Mouse (Mus musculus): ENCODE measurements around the gene Slc25a34.

Slc25a34 gene

GRCm38 (mm10) chr4:141623666-141624065 lies at the start of gene Slc25a34:
Slc25a34 (minus strand) TSS chr4:141623821.
- no peak for DNase-seq (ENCODE audit: low spot score in 2 of 2)

DNA sequence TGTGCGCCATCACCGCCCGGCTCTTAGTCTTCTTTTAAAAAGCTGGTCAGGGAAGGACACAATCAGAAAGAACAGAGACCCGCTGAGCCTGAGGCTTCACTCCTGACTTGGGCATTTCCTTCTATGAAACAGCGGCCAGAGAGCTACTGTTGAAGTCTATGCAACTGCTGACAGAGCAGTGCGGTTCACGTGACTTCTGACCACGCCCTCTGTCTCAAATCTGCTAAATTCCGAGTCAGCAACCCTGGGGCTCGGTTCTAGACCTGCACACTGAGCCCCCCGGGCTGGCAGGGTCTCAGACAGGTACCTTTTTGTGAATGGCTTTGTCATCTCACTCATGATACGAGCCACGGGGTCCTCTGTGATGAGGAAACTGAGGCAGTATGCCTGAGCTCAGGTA lies 48.7 kb upstream of the Slc25a34 start:
- DNase-seq (ENCODE audit: low spot score in 2 of 2): no peak

- DNase-seq (ENCODE audit: low spot score in 2 of 2): no peak
These were observed 47.8 kb upstream of the Slc25a34 start for GRCm38 (mm10) chr4:141671389-141671788.

DNA sequence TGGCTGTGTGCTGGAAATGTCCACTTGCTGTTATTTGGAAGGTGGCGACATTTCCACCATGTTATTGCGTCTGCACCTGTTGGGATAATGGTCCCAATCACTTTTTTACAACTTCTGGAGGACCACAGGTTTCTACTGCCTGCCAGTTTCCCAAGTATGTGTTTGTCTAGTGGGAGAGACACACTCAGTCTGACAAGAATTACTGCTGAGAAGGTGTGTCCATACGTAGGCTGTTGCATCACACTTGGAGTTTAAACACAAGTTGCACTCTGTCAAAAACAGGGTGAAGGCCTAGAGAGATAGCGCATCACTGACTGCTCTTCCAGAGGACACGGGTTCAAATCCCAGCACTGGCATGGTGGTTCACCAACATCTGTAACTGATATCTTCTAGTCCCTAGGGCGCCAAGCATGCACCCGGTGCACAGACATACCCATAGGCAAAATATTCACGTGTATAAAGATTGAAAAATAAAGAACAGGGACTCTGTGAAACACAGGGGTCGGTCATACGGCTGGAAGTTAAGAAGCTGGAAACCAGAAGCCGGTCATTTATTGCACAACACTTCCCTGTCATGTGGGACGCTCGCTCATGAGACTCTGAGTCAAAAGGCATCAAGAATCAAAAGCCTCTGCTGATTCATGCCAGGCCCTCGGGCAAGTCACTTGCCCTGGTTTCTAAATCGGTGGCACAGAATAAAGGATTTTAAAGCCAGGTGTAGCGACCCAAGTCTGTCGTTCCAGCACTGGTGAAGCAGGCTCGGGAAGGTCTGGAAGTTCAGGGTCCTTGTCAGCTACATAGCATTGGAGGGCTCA lies 46.5 kb upstream of the Slc25a34 start:
- DNase-seq (ENCODE audit: low spot score in 2 of 2): no peak

- no peak for DNase-seq (ENCODE audit: low spot score in 2 of 2)
These were observed 41.2 kb upstream of the Slc25a34 start, which contains the start of gene Plekhm2 for GRCm38 (mm10) chr4:141664799-141665198. Plekhm2 (minus strand) TSS chr4:141664899.

- DNase-seq (ENCODE audit: low spot score in 2 of 2): peak; percentile 74 to 88
These were observed 40.6 kb upstream of the Slc25a34 start for GRCm38 (mm10) chr4:141664011-141664745.

- DNase-seq (ENCODE audit: low spot score in 2 of 2): peak in 1 of 2 experiments; percentile 77
These were observed 39.7 kb upstream of the Slc25a34 start for GRCm38 (mm10) chr4:141663122-141663931.

- no peak for DNase-seq (ENCODE audit: low spot score in 2 of 2)
These were observed 37.3 kb upstream of the Slc25a34 start for GRCm38 (mm10) chr4:141660884-141661283.

- DNase-seq (ENCODE audit: low spot score in 2 of 2): no peak
These were observed 36.1 kb upstream of the Slc25a34 start for GRCm38 (mm10) chr4:141659739-141660138.

- no peak for DNase-seq (ENCODE audit: low spot score in 2 of 2)
These were observed 35.3 kb upstream of the Slc25a34 start for GRCm38 (mm10) chr4:141658846-141659484.

DNA sequence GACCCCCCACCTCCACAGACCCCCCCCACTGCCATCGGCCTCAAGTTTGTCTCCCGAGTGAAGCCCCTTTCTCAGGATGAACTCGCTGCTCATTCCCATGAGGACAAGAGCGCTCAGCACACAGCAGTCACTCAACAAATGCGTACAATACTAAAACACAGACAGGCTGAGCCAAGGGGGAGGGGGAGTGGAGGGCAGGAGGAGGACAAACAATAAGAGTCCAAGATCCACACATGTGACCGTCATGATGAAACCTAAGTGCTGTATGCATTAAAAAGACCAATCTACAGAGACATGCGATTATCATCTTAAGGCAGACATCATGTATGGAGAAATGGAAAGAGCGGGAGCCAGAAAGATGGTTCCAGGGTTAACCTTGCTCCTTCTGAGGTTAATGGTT lies 33.3 kb upstream of the Slc25a34 start:
- DNase-seq (ENCODE audit: low spot score in 2 of 2): no peak

GRCm38 (mm10) chr4:141655908-141656608 lies 32.4 kb upstream of the Slc25a34 start:
- no peak for DNase-seq (ENCODE audit: low spot score in 2 of 2)

- no peak for DNase-seq (ENCODE audit: low spot score in 2 of 2)
These were observed 30.9 kb upstream of the Slc25a34 start for GRCm38 (mm10) chr4:141654509-141654908.

GRCm38 (mm10) chr4:141653813-141654212 lies 30.2 kb upstream of the Slc25a34 start:
- DNase-seq (ENCODE audit: low spot score in 2 of 2): no peak

DNA sequence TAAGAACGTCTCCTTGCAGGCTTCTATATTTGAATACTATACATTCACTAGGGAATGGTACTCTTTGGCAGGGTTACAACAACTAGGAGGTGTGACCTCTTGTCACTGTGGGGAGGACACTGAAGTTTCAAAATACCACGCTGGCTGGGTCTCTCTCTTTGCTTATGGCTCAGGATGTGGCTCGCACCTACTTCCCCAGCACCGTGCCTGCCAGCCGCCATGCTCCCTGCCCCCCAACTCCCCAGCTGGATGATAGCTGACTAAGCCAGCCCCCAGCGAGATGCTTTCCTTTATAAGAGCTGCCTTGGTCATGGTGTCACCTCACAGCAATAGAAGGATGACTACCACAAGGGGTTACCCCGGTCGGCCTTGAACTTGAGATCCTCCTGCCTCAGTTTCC lies 29.4 kb upstream of the Slc25a34 start:
- no peak for DNase-seq (ENCODE audit: low spot score in 2 of 2)

- DNase-seq (ENCODE audit: low spot score in 2 of 2): no peak
These were observed 28.3 kb upstream of the Slc25a34 start for GRCm38 (mm10) chr4:141651944-141652343.

- DNase-seq (ENCODE audit: low spot score in 2 of 2): no peak
These were observed 27.7 kb upstream of the Slc25a34 start for GRCm38 (mm10) chr4:141651286-141651685.

DNA sequence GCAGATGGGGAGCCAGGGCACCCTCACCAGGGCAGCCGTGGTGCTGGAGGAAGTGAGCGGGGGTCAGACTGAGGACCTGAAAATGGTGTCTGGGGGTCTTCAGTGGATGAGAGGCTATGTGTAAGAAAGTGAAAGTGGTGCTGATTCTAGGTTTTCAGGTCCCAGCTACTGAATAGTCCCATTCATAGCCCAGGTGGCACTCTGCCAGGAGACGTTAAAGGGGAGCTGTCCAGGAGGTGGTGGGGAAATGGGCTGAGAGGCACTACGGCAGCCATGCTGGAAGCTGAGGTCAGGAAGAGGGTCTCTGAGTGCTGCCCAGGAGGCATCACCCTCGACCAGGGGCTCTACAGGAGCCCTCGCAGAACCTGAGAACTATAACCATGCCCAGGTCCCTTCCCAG lies 25.6 kb upstream of the Slc25a34 start:
- no peak for DNase-seq (ENCODE audit: low spot score in 2 of 2)

- DNase-seq (ENCODE audit: low spot score in 2 of 2): no peak
These were observed 24.6 kb upstream of the Slc25a34 start for GRCm38 (mm10) chr4:141648262-141648661.

- no peak for DNase-seq (ENCODE audit: low spot score in 2 of 2)
These were observed 23.6 kb upstream of the Slc25a34 start for GRCm38 (mm10) chr4:141647187-141647586.

- DNase-seq (ENCODE audit: low spot score in 2 of 2): no peak
These were observed 22.4 kb upstream of the Slc25a34 start for GRCm38 (mm10) chr4:141645988-141646387.
